Mouse (Mus musculus) intestine, embryonic 15.5 days (tissue): Measurements from ENCODE around the gene Hoxa3. TPM values are rescaled to one million over a fixed set of nuclear protein-coding genes. Genes with fewer than 3 reads are reported as not detected.

ENCODE experiments used
- ATAC-seq: fragments of 200-750 bp; cut with Nextera tagmentation; 2 replicates; pipeline ENCODE4 v1.8.0; 2017; ENCODE audit warnings: moderate TSS enrichment, moderate library complexity
- H3K27ac ChIP-seq: fragments of 300-500 bp; sonication (generic); 2 replicates; pipeline ENCODE4 v1.5.1; 2015; ENCODE audit warnings: mild to moderate bottlenecking, inconsistent platforms
- H3K27me3 ChIP-seq: fragments of 300-500 bp; sonication (generic); replicated peaks from 2 replicates; pipeline ENCODE4 v1.6.1; 2015; ENCODE audit warnings: inconsistent platforms
- H3K36me3 ChIP-seq: fragments of 300-500 bp; sonication (generic); 2 replicates; pipeline ENCODE4 v1.6.1; 2015; ENCODE audit warnings: inconsistent platforms
- H3K4me1 ChIP-seq: fragments of 300-500 bp; sonication (generic); replicated peaks from 2 replicates; pipeline ENCODE4 v1.6.1; 2015; ENCODE audit warnings: inconsistent platforms
- H3K4me2 ChIP-seq: fragments of 300-500 bp; sonication (generic); replicated peaks from 2 replicates; pipeline ENCODE4 v1.6.1; 2015; ENCODE audit warnings: mild to moderate bottlenecking, inconsistent platforms
- H3K4me3 ChIP-seq: fragments of 300-500 bp; sonication (generic); replicated peaks from 2 replicates; pipeline ENCODE4 v1.5.1; 2015; ENCODE audit warnings: inconsistent platforms
- H3K9ac ChIP-seq: fragments of 300-500 bp; sonication (generic); 2 replicates; pipeline ENCODE4 v1.6.1; 2015; ENCODE audit warnings: inconsistent platforms
- H3K9me3 ChIP-seq: fragments of 300-500 bp; sonication (generic); 2 replicates; pipeline ENCODE4 v1.6.1; 2016; ENCODE audit warnings: inconsistent platforms
- WGBS: fragments of 180-500 bp; shearing (Covaris S2); methylation state at CpG from one replicate; pipeline ENCODE4 v1.1.7; 2015; 5-methylcytosine and 5-hydroxymethylcytosine counted together
- polyA plus RNA-seq: library from polyadenylated mRNA; unstranded; fragments of >200 nt; fragmentation: Nextera tagmentation; extraction: Ambion mirVana; gene quantifications from 2 replicates; pipeline ENCODE4 v1.2.1, GENCODE M21; 2015

Hoxa3 gene
- 5.8 and 6.2 TPM in 2 replicates for polyA plus RNA-seq

- ATAC-seq, result peak; percentile 37; the same call in 1 of the 2 replicates
- Histone ChIP-seq H3K9me3 (no peaks in the 10 kb centered on the region), H3K4me1 (peaks cover 38% of the 10 kb centered on the region), H3K36me3 (no peaks in the 10 kb centered on the region), H3K27ac (peak within 1 kb of the TSS; percentile 91), H3K27me3 (peaks cover 79% of the 10 kb centered on the region), H3K9ac (peak within 1 kb of the TSS; percentile 69), H3K4me3 (peak within 1 kb of the TSS; percentile 52), H3K4me2 (peak within 1 kb of the TSS; percentile 69)
- 10% methylated on average over 38 of the region's 38 CpGs for WGBS
These were observed at the start of gene Hoxa3, which contains the start of gene Gm28308 for GRCm38 (mm10) chr6:52213119-52213986. TSS of gene Hoxa3 (minus strand) at chr6:52213336. TSS of gene Gm28308 (minus strand) at chr6:52213339.

- no peak overlapping the region for H3K27ac ChIP-seq
- WGBS, result 3% methylated on average over 24 of the region's 24 CpGs
- ATAC-seq, result no peak
- no peak overlapping the region for H3K4me2 ChIP-seq
- H3K36me3 ChIP-seq, result no peaks in the 10 kb centered on the region
- peaks cover 13% of the 10 kb centered on the region for H3K4me1 ChIP-seq
- no peak overlapping the region for H3K4me3 ChIP-seq
- H3K27me3 ChIP-seq, result peaks cover 87% of the 10 kb centered on the region
- no peak overlapping the region for H3K9ac ChIP-seq
- H3K9me3 ChIP-seq, result no peaks in the 10 kb centered on the region
These were observed 49.6 kb upstream of the Hoxa3 start for GRCm38 (mm10) chr6:52262463-52263320.

GRCm38 (mm10) chr6:52261751-52262462 lies 48.8 kb upstream of the Hoxa3 start:
- Histone ChIP-seq H3K4me2 (no peak overlapping the region), H3K36me3 (no peaks in the 10 kb centered on the region), H3K9ac (no peak overlapping the region), H3K27ac (no peak overlapping the region), H3K9me3 (no peaks in the 10 kb centered on the region), H3K4me1 (peaks cover 13% of the 10 kb centered on the region), H3K27me3 (peaks cover 86% of the 10 kb centered on the region), H3K4me3 (no peak overlapping the region)
- 7% methylated on average over 9 of the region's 9 CpGs for WGBS
- no peak for ATAC-seq

- Histone ChIP-seq H3K4me2 (peak within 1 kb of the TSS; percentile 79), H3K27ac (no peak within 1 kb of the TSS), H3K27me3 (peaks cover 82% of the 10 kb centered on the region), H3K4me3 (peak within 1 kb of the TSS; percentile 44), H3K9me3 (no peaks in the 10 kb centered on the region), H3K9ac (peak within 1 kb of the TSS; percentile 20; the same call in 1 of the 2 replicates), H3K36me3 (no peaks in the 10 kb centered on the region), H3K4me1 (peaks cover 13% of the 10 kb centered on the region)
- WGBS, result under 1% methylated on average over 60 of the region's 72 CpGs
- ATAC-seq, result peak; percentile 84
These were observed 47.8 kb upstream of the Hoxa3 start, which contains the start of gene Hoxa13 for GRCm38 (mm10) chr6:52260654-52261575. TSS of gene Hoxa13 (minus strand) at chr6:52260880.

GRCm38 (mm10) chr6:52259811-52260261 lies 46.7 kb upstream of the Hoxa3 start:
- Histone ChIP-seq H3K27ac (no peak overlapping the region), H3K4me1 (peaks cover 13% of the 10 kb centered on the region), H3K9me3 (no peaks in the 10 kb centered on the region), H3K27me3 (peaks cover 78% of the 10 kb centered on the region), H3K4me3 (peak overlapping the region; percentile 44), H3K4me2 (peak overlapping the region; percentile 79), H3K9ac (peak overlapping the region; percentile 20; the same call in 1 of the 2 replicates), H3K36me3 (no peaks in the 10 kb centered on the region)
- ATAC-seq, result peak; percentile 54
- WGBS, result under 1% methylated on average over 39 of the region's 39 CpGs

- 2% methylated on average over 25 of the region's 25 CpGs for WGBS
- H3K4me3 ChIP-seq, result peak overlapping the region; percentile 44
- H3K36me3 ChIP-seq, result no peaks in the 10 kb centered on the region
- H3K4me1 ChIP-seq, result peaks cover 13% of the 10 kb centered on the region
- H3K9me3 ChIP-seq, result no peaks in the 10 kb centered on the region
- no peak overlapping the region for H3K27ac ChIP-seq
- no peak overlapping the region for H3K9ac ChIP-seq
- H3K4me2 ChIP-seq, result peak overlapping the region; percentile 79
- ATAC-seq, result peak; percentile 50; the same call in 1 of the 2 replicates
- H3K27me3 ChIP-seq, result peaks cover 73% of the 10 kb centered on the region
These were observed 46.1 kb upstream of the Hoxa3 start for GRCm38 (mm10) chr6:52259081-52259790.

GRCm38 (mm10) chr6:52256956-52257355 lies 43.8 kb upstream of the Hoxa3 start:
- no peak overlapping the region for H3K4me2 ChIP-seq
- peaks cover 73% of the 10 kb centered on the region for H3K27me3 ChIP-seq
- no peak overlapping the region for H3K4me3 ChIP-seq
- WGBS, result under 1% methylated on average over 6 of the region's 6 CpGs
- H3K36me3 ChIP-seq, result no peaks in the 10 kb centered on the region
- H3K27ac ChIP-seq, result no peak overlapping the region
- peaks cover 17% of the 10 kb centered on the region for H3K4me1 ChIP-seq
- no peak overlapping the region for H3K9ac ChIP-seq
- no peak for ATAC-seq
- H3K9me3 ChIP-seq, result no peaks in the 10 kb centered on the region

GRCm38 (mm10) chr6:52253511-52254500 lies 40.7 kb upstream of the Hoxa3 start:
- Histone ChIP-seq H3K4me3 (peak overlapping the region; percentile 20), H3K9me3 (no peaks in the 10 kb centered on the region), H3K9ac (no peak overlapping the region), H3K27me3 (peaks cover 75% of the 10 kb centered on the region), H3K36me3 (no peaks in the 10 kb centered on the region), H3K4me1 (0 out of 2 replicates have a peak, but pooled peaks cover 4% of the 10 kb centered on the region), H3K4me2 (peak overlapping the region; percentile 39; the same call in 1 of the 2 replicates), H3K27ac (no peak overlapping the region)
- ATAC-seq, result no peak
- WGBS, result 2% methylated on average over 59 of the region's 59 CpGs

- H3K9me3 ChIP-seq, result no peaks in the 10 kb centered on the region
- no peaks in the 10 kb centered on the region for H3K36me3 ChIP-seq
- H3K4me3 ChIP-seq, result peak overlapping the region; percentile 10; the same call in 1 of the 2 replicates
- 0 out of 2 replicates have a peak, but pooled peaks cover 4% of the 10 kb centered on the region for H3K4me1 ChIP-seq
- peak overlapping the region; percentile 39; the same call in 1 of the 2 replicates for H3K4me2 ChIP-seq
- H3K27me3 ChIP-seq, result peaks cover 77% of the 10 kb centered on the region
- WGBS, result 3% methylated on average over 35 of the region's 35 CpGs
- H3K27ac ChIP-seq, result no peak overlapping the region
- H3K9ac ChIP-seq, result no peak overlapping the region
- ATAC-seq, result no peak
These were observed 39.7 kb upstream of the Hoxa3 start for GRCm38 (mm10) chr6:52252775-52253376.
